Mouse (Mus musculus): ENCODE measurements at regions not wholly inside any gene's neighbourhood (a gene's known extent, or its start where the extent isn't known, plus 50 kb on each side); places are given as distances from the start of the nearest gene placed in this dataset.

DNA sequence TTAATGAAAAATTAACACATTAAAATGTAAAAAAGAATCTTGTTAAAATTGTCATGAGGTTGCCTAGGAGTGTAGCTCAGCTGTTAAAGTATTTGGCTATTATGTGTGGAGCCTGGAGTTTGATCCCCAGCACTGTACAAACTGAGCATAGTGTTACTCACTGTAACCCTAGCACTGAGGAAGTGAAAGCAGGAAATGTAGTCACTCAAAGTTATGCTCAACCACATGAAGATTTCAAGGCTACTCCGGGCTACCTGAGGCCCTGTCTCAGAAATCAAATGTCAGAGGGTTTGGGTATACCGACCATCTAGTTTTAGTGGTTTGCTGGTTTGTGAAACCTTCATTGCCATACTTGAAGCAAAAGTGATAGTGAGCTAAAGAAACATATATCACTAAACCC lies 287.2 kb downstream of the Sim1 start:
- Histone ChIP-seq H3K9me3 (ENCODE audit: control insufficient read depth, low read length) (no peaks in the 10 kb centered on the region), H3K36me3 (ENCODE audit: control insufficient read depth, insufficient read depth) (no peaks in the 10 kb centered on the region), H3K4me2 (ENCODE audit: low read length) (no peak overlapping the region), H3K4me1 (replicated peaks; ENCODE audit: control insufficient read depth, insufficient read depth, low read length) (no peaks in the 10 kb centered on the region), H3K27ac (ENCODE audit: low read length) (no peak overlapping the region), H3K27me3 (replicated peaks; ENCODE audit: control insufficient read depth, insufficient read depth, low read length) (no peaks in the 10 kb centered on the region), H3K4me3 (replicated peaks; ENCODE audit: low read length) (no peak overlapping the region), H3K9ac (replicated peaks; ENCODE audit: low read depth, low read length) (no peak overlapping the region)
- WGBS = 92% methylated on average over 2 of the region's 2 CpGs
- no peak for ATAC-seq

DNA sequence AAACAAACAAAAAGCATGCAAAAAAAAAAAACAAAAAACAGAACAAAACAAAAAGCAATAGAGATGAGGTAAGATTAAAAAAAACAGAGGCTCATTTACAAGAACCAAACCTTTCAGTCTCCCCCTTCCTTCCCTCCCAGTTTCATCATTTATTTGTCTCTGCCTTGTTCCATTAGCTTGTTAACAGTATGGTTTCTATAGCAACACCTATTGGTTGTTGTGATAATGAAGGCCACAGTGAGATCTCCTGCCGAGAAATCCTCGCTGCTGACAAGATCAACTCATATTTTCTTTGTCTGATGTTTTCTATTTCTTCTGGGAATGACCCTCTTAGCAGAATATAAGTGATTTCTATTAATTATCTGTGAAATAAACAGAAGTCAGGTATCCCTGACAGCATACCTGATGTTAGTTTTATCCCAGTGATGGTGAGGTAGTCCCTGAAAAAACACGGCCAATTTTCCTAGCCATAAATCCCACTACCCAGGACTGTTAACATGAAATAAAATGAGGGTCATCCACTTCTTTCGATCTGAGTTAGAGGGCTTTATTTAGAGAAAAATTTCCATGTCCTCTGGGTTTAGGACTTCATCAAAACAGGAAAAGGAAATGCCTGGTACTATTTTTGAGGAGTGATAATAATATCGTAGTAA lies 288.9 kb upstream of the Gm49339 start:
- H3K9ac ChIP-seq (replicated peaks; ENCODE audit: low read depth, low read length) = no peak overlapping the region
- no peaks in the 10 kb centered on the region for H3K27me3 ChIP-seq (replicated peaks; ENCODE audit: control insufficient read depth, insufficient read depth, low read length)
- H3K36me3 ChIP-seq (ENCODE audit: control insufficient read depth, insufficient read depth) = no peaks in the 10 kb centered on the region
- no peak overlapping the region for H3K4me2 ChIP-seq (ENCODE audit: low read length)
- H3K9me3 ChIP-seq (ENCODE audit: control insufficient read depth, low read length) = no peaks in the 10 kb centered on the region
- no peak overlapping the region for H3K27ac ChIP-seq (ENCODE audit: low read length)
- no peak; the same call in 1 of the 2 replicates for ATAC-seq
- WGBS = 30% methylated on average over 5 of the region's 5 CpGs
- 0 out of 2 replicates have a peak, but pooled peaks cover 3% of the 10 kb centered on the region for H3K4me1 ChIP-seq (replicated peaks; ENCODE audit: control insufficient read depth, insufficient read depth, low read length)
- no peak overlapping the region for H3K4me3 ChIP-seq (replicated peaks; ENCODE audit: low read length)

DNA sequence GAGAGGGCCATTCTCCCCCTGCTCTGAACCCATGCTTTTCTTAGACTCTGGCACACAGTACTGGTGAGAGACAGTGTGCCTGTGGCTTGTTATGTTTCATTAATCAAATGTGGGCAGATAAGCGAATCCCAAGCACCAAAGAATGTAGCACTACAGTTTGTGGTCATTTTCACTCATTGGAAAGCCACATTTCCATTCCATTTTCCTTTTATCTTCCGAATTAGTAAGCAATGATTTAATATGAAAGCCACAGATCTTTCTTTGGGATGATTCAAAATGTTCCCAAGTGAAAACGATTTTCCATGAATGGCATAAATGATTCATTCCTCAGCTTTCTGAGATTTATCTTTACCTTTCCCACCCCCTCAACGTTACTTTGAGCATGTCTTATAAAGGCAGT lies 260.9 kb upstream of the Gm49339 start:
- 79% methylated on average over 4 of the region's 4 CpGs for WGBS
- Histone ChIP-seq H3K4me3 (replicated peaks; ENCODE audit: low read length) (no peak overlapping the region), H3K4me2 (ENCODE audit: low read length) (no peak overlapping the region), H3K27ac (ENCODE audit: low read length) (no peak overlapping the region), H3K27me3 (replicated peaks; ENCODE audit: control insufficient read depth, insufficient read depth, low read length) (no peaks in the 10 kb centered on the region), H3K4me1 (replicated peaks; ENCODE audit: control insufficient read depth, insufficient read depth, low read length) (no peaks in the 10 kb centered on the region), H3K9me3 (ENCODE audit: control insufficient read depth, low read length) (no peaks in the 10 kb centered on the region), H3K9ac (replicated peaks; ENCODE audit: low read depth, low read length) (no peak overlapping the region), H3K36me3 (ENCODE audit: control insufficient read depth, insufficient read depth) (no peaks in the 10 kb centered on the region)
- no peak for ATAC-seq

DNA sequence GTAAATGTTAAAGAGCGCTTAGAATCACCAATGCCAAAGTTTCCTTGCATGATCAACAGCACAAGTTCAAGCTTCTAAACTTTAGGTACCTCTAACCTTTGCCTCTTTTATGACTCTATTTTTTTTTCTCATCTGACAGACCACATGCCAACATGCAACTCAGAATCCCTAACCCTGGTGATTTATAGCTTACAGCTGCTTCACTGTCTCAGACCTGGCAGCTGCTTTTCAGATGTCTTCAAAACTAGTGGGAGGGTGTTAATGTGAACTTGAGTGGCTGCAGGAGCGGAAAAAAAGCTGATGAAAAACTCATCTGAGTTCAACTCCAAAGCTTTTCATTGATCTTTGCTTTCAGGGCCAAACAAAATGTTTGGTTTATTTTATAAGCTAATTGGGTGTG lies 246.8 kb upstream of the Gm49339 start:
- H3K4me3 ChIP-seq (replicated peaks; ENCODE audit: low read length) = no peak overlapping the region
- 77% methylated on average over 2 of the region's 2 CpGs for WGBS
- no peak overlapping the region for H3K9ac ChIP-seq (replicated peaks; ENCODE audit: low read depth, low read length)
- ATAC-seq = no peak
- no peak overlapping the region for H3K4me2 ChIP-seq (ENCODE audit: low read length)
- no peaks in the 10 kb centered on the region for H3K36me3 ChIP-seq (ENCODE audit: control insufficient read depth, insufficient read depth)
- H3K27ac ChIP-seq (ENCODE audit: low read length) = no peak overlapping the region
- no peaks in the 10 kb centered on the region for H3K9me3 ChIP-seq (ENCODE audit: control insufficient read depth, low read length)
- H3K27me3 ChIP-seq (replicated peaks; ENCODE audit: control insufficient read depth, insufficient read depth, low read length) = no peaks in the 10 kb centered on the region
- peaks cover 4% of the 10 kb centered on the region for H3K4me1 ChIP-seq (replicated peaks; ENCODE audit: control insufficient read depth, insufficient read depth, low read length)

DNA sequence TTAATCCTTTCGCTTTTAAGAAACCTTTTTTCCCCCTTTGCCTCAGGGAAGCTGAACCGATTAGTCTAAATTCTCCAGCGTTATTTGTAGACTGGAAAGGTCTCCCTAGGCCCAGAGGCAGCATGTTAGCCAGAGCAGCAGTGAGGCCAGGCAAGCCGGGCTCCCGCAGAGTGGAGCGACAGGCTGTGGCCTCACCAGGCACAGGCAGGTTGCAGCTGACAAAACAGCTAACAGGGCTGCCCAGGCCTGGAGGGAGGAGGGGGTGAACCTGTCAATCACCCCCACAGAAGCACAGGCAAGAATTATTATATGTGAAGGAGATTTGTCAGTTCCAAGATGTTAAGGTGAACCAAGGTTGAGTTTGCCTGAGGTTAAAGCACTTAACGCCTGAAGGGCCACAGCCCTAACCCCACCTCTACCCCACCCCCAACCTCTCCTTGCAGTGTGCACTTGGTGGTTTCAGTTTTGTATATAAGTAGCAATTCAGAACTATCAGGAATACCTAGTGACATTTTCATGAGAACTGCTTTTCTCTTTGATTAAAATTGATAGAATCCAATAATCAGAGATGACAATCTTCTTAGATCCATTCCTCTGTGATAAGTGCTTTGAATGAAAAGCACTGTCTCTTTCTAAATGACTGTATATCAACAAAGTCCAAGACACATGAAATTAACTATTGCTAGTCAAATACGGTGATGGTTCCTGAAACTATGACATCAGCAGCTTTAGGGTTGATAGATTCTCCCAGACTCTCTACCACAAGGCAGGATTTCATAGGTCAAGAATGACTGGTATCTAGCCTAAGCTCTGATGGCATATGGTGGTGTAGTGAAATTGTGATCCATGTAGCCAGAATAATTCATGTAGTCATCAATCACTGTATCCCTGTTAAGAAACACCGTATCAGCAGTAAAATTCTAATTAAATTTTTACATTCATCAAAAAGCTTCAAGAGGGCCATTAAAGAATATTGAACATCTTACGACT lies 244.5 kb upstream of the Gm49339 start:
- no peaks in the 10 kb centered on the region for H3K9me3 ChIP-seq (ENCODE audit: control insufficient read depth, low read length)
- H3K27me3 ChIP-seq (replicated peaks; ENCODE audit: control insufficient read depth, insufficient read depth, low read length) = no peaks in the 10 kb centered on the region
- H3K9ac ChIP-seq (replicated peaks; ENCODE audit: low read depth, low read length) = no peak overlapping the region
- WGBS = 29% methylated on average over 10 of the region's 10 CpGs
- ATAC-seq = peak; percentile 96
- H3K4me3 ChIP-seq (replicated peaks; ENCODE audit: low read length) = no peak overlapping the region
- H3K27ac ChIP-seq (ENCODE audit: low read length) = no peak overlapping the region
- no peak overlapping the region for H3K4me2 ChIP-seq (ENCODE audit: low read length)
- peaks cover 4% of the 10 kb centered on the region for H3K4me1 ChIP-seq (replicated peaks; ENCODE audit: control insufficient read depth, insufficient read depth, low read length)
- H3K36me3 ChIP-seq (ENCODE audit: control insufficient read depth, insufficient read depth) = no peaks in the 10 kb centered on the region

DNA sequence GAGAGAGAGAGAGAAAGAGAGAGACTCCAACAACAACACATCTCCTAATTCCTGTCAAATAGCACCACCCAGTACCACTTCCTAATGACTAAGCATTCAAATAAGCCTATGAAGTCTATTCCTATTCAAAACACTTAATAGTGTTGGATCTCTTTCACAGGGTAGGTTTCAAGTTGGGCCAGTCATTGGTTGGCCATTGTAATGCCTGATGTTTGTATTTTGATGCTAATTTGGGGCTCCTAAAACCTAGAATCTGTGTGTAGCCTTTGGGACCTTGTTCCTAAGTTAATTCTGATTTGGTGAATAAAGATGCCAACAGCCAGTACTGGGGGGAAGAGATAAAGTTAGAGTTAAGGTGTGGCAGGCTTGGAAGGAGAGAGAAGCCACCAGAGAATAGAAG lies 242.3 kb upstream of the Gm49339 start:
- peaks cover 4% of the 10 kb centered on the region for H3K4me1 ChIP-seq (replicated peaks; ENCODE audit: control insufficient read depth, insufficient read depth, low read length)
- H3K9me3 ChIP-seq (ENCODE audit: control insufficient read depth, low read length) = no peaks in the 10 kb centered on the region
- no peak overlapping the region for H3K4me2 ChIP-seq (ENCODE audit: low read length)
- no peak overlapping the region for H3K9ac ChIP-seq (replicated peaks; ENCODE audit: low read depth, low read length)
- no peak for ATAC-seq
- no peak overlapping the region for H3K4me3 ChIP-seq (replicated peaks; ENCODE audit: low read length)
- no peak overlapping the region for H3K27ac ChIP-seq (ENCODE audit: low read length)
- H3K36me3 ChIP-seq (ENCODE audit: control insufficient read depth, insufficient read depth) = no peaks in the 10 kb centered on the region
- H3K27me3 ChIP-seq (replicated peaks; ENCODE audit: control insufficient read depth, insufficient read depth, low read length) = no peaks in the 10 kb centered on the region

DNA sequence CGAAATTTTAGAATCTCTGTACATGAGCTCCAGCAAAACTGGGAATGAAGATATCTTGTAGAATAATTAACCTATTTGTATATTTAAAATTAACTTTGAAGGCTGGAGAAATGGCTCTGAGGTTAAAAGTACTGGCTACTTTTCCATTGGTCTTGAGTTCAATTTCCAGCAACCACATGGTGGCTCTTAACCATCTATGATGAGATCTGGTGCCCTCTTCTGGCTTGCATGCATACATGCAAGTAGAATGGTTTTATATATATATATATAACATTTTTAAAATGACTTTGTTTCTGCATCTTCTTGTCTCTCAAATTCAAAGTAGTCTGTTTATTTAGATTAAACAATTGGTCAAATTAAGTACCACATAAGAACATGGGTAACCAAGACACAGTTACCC lies 227.0 kb upstream of the Gm49339 start:
- no peaks in the 10 kb centered on the region for H3K9me3 ChIP-seq (ENCODE audit: control insufficient read depth, low read length)
- no peak overlapping the region for H3K4me3 ChIP-seq (replicated peaks; ENCODE audit: low read length)
- 95% methylated on average over 1 of the region's 1 CpGs for WGBS
- H3K27ac ChIP-seq (ENCODE audit: low read length) = no peak overlapping the region
- no peaks in the 10 kb centered on the region for H3K27me3 ChIP-seq (replicated peaks; ENCODE audit: control insufficient read depth, insufficient read depth, low read length)
- no peaks in the 10 kb centered on the region for H3K36me3 ChIP-seq (ENCODE audit: control insufficient read depth, insufficient read depth)
- H3K9ac ChIP-seq (replicated peaks; ENCODE audit: low read depth, low read length) = no peak overlapping the region
- no peak overlapping the region for H3K4me2 ChIP-seq (ENCODE audit: low read length)
- H3K4me1 ChIP-seq (replicated peaks; ENCODE audit: control insufficient read depth, insufficient read depth, low read length) = no peaks in the 10 kb centered on the region
- ATAC-seq = no peak

DNA sequence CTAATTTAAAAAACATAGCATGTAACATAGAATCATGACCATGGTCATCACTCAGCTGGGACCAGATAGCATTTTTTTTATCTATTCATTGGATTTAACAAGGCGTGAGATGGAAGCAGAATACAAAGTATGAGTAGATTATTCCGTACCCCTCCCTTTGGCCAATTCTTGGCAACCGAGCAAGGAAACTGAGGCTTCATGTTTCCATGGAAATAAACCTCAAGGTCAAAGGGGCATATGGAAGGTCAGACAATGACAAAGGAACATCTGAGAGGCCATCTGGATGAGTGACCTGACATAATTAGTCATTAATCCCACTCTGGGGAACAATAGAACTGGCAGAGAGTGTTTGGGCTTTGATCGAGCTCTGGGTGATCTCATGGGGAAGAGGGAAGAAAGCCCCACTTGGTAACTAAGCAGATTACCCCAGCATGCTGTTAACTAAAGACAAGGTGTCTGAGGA lies 222.8 kb upstream of the Gm49339 start:
- Histone ChIP-seq H3K4me2 (ENCODE audit: low read length) (no peak overlapping the region), H3K9ac (replicated peaks; ENCODE audit: low read depth, low read length) (no peak overlapping the region), H3K27ac (ENCODE audit: low read length) (no peak overlapping the region), H3K4me3 (replicated peaks; ENCODE audit: low read length) (no peak overlapping the region), H3K27me3 (replicated peaks; ENCODE audit: control insufficient read depth, insufficient read depth, low read length) (no peaks in the 10 kb centered on the region), H3K9me3 (ENCODE audit: control insufficient read depth, low read length) (no peaks in the 10 kb centered on the region), H3K4me1 (replicated peaks; ENCODE audit: control insufficient read depth, insufficient read depth, low read length) (no peaks in the 10 kb centered on the region), H3K36me3 (ENCODE audit: control insufficient read depth, insufficient read depth) (no peaks in the 10 kb centered on the region)
- WGBS = 14% methylated on average over 4 of the region's 4 CpGs
- ATAC-seq = 0 out of 2 replicates have a peak, but pooled peaks have one; percentile 31

DNA sequence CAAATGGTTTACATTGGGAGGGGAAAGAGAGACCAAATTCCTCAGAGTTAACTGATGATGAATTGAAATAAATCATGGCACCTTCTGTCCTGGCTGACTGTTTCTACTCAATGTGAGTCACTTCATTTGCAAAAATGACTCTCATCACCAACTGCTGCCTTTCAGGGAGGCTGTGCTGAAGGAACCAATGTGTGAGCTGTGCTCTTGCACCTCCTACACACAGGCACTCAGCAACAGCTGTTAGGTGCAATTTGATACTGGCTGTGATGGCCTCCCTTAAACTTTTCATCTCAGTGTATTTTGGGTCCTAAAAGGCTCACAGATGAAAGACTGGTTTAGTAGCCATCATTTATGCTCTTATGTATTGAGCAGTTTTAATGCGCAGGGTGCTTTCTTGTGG lies 209.0 kb upstream of the Gm49339 start:
- Histone ChIP-seq H3K4me1 (replicated peaks; ENCODE audit: control insufficient read depth, insufficient read depth, low read length) (no peaks in the 10 kb centered on the region), H3K27me3 (replicated peaks; ENCODE audit: control insufficient read depth, insufficient read depth, low read length) (no peaks in the 10 kb centered on the region), H3K4me2 (ENCODE audit: low read length) (no peak overlapping the region), H3K27ac (ENCODE audit: low read length) (no peak overlapping the region), H3K9ac (replicated peaks; ENCODE audit: low read depth, low read length) (no peak overlapping the region), H3K9me3 (ENCODE audit: control insufficient read depth, low read length) (no peaks in the 10 kb centered on the region), H3K4me3 (replicated peaks; ENCODE audit: low read length) (no peak overlapping the region), H3K36me3 (ENCODE audit: control insufficient read depth, insufficient read depth) (no peaks in the 10 kb centered on the region)
- no peak for ATAC-seq
- WGBS = 98% methylated on average over 1 of the region's 1 CpGs

Measured in forebrain, embryonic 16.5 days (tissue).